Mouse (Mus musculus) heart, embryonic 15.5 days (tissue): Measurements from ENCODE around the gene Cdh4. TPM values are rescaled to one million over a fixed set of nuclear protein-coding genes. Genes with fewer than 3 reads are reported as not detected.

Experiments used
- ATAC-seq: fragments of 200-750 bp; cut with Nextera tagmentation; replicated peaks from 2 replicates; pipeline ENCODE4 v1.8.0; 2017; ENCODE audit warnings: low read depth, moderate TSS enrichment; ENCODE audit not compliant: insufficient number of reproducible peaks, insufficient read depth, low FRiP score
- H3K27ac ChIP-seq: fragments of 300-500 bp; sonication (generic); 2 replicates; pipeline ENCODE4 v1.5.1; 2015; ENCODE audit warnings: mild to moderate bottlenecking, inconsistent platforms
- H3K27me3 ChIP-seq: fragments of 300-500 bp; sonication (generic); 2 replicates; pipeline ENCODE4 v1.6.1; 2015; ENCODE audit warnings: inconsistent platforms
- H3K36me3 ChIP-seq: fragments of 300-500 bp; sonication (generic); 2 replicates; pipeline ENCODE4 v1.6.1; 2015; ENCODE audit warnings: mild to moderate bottlenecking, inconsistent platforms
- H3K4me1 ChIP-seq: fragments of 300-500 bp; sonication (generic); replicated peaks from 2 replicates; pipeline ENCODE4 v1.6.1; 2015; ENCODE audit warnings: inconsistent platforms
- H3K4me2 ChIP-seq: fragments of 300-500 bp; sonication (generic); 2 replicates; pipeline ENCODE4 v1.6.1; 2015; ENCODE audit warnings: inconsistent platforms, mild to moderate bottlenecking, moderate library complexity
- H3K4me3 ChIP-seq: fragments of 300-500 bp; sonication (generic); 2 replicates; pipeline ENCODE4 v1.5.1; 2015; ENCODE audit warnings: mild to moderate bottlenecking, inconsistent platforms
- H3K9ac ChIP-seq: fragments of 300-500 bp; sonication (generic); 2 replicates; pipeline ENCODE4 v1.6.1; 2015; ENCODE audit warnings: mild to moderate bottlenecking, inconsistent platforms
- H3K9me3 ChIP-seq: fragments of 300-500 bp; sonication (generic); replicated peaks from 2 replicates; pipeline ENCODE4 v1.6.1; 2016; ENCODE audit warnings: inconsistent platforms
- WGBS: fragments of 180-500 bp; shearing (Covaris S2); methylation state at CpG from one replicate; pipeline ENCODE4 v1.1.7; 2015; ENCODE audit warnings: mixed read lengths; 5-methylcytosine and 5-hydroxymethylcytosine counted together
- polyA plus RNA-seq: library from polyadenylated mRNA; unstranded; fragments of >200 nt; fragmentation: Nextera tagmentation; extraction: Ambion mirVana; gene quantifications from 2 replicates; pipeline ENCODE4 v1.2.1, GENCODE M21; 2015

Cdh4 gene
- polyA plus RNA-seq, 1 experiment from 2014 or later: 1.4 TPM

GRCm38 (mm10) chr2:179946496-179946895 lies 504.3 kb downstream of the Cdh4 start:
- Histone ChIP-seq H3K4me1 (peaks cover 60% of the 10 kb centered on the region), H3K4me2 (no peak overlapping the region)
- ATAC-seq: no peak

GRCm38 (mm10) chr2:179947607-179948006 lies 505.4 kb downstream of the Cdh4 start:
- ATAC-seq: no peak
- H3K9ac ChIP-seq: no peak overlapping the region
- H3K4me2 ChIP-seq: no peak overlapping the region
- no peaks in the 10 kb centered on the region for H3K27me3 ChIP-seq
- peaks cover 64% of the 10 kb centered on the region for H3K4me1 ChIP-seq
- H3K9me3 ChIP-seq: no peaks in the 10 kb centered on the region
- H3K4me3 ChIP-seq: no peak overlapping the region
- no peaks in the 10 kb centered on the region for H3K36me3 ChIP-seq
- 52% methylated on average over 5 of the region's 5 CpGs for WGBS
- no peak overlapping the region for H3K27ac ChIP-seq

More at GRCm38 (mm10) chr2:179946496-179946895, 504.3 kb downstream of the Cdh4 start:
- WGBS: 72% methylated on average over 6 of the region's 6 CpGs
- H3K4me3 ChIP-seq: no peak overlapping the region
- H3K27ac ChIP-seq: 0 out of 2 replicates have a peak overlapping the region, but pooled peaks have one; percentile 9
- H3K27me3 ChIP-seq: no peaks in the 10 kb centered on the region
- no peaks in the 10 kb centered on the region for H3K9me3 ChIP-seq
- H3K36me3 ChIP-seq: no peaks in the 10 kb centered on the region
- no peak overlapping the region; the same call in 1 of the 2 replicates for H3K9ac ChIP-seq

- Histone ChIP-seq H3K4me2 (no peak overlapping the region), H3K4me3 (no peak overlapping the region), H3K27me3 (no peaks in the 10 kb centered on the region), H3K27ac (no peak overlapping the region), H3K4me1 (peaks cover 52% of the 10 kb centered on the region), H3K9ac (no peak overlapping the region), H3K9me3 (no peaks in the 10 kb centered on the region), H3K36me3 (no peaks in the 10 kb centered on the region)
- 85% methylated on average over 5 of the region's 5 CpGs for WGBS
- no peak for ATAC-seq
Observed at GRCm38 (mm10) chr2:179948820-179949219, 506.6 kb downstream of the Cdh4 start.
